Mouse (Mus musculus) heart, postnatal 0 days (tissue): ENCODE results near the gene Traf7.

Experiments
- CTCF ChIP-seq: IDR thresholded peaks from 2 replicates; pipeline ENCODE4 v1.5.1; 2016; ENCODE audit warnings: antibody characterized with exemption, control low read depth, low read depth
- EP300 ChIP-seq: IDR thresholded peaks from 2 replicates; pipeline ENCODE4 v1.6.1; 2016; ENCODE audit warnings: antibody characterized with exemption, low read depth

- TF ChIP-seq CTCF: no peak
- no peak for TF ChIP-seq EP300
These were observed 55.2 kb downstream of the Traf7 start for GRCm38 (mm10) chr17:24472512-24472911.
